In the genomic region with DNA sequence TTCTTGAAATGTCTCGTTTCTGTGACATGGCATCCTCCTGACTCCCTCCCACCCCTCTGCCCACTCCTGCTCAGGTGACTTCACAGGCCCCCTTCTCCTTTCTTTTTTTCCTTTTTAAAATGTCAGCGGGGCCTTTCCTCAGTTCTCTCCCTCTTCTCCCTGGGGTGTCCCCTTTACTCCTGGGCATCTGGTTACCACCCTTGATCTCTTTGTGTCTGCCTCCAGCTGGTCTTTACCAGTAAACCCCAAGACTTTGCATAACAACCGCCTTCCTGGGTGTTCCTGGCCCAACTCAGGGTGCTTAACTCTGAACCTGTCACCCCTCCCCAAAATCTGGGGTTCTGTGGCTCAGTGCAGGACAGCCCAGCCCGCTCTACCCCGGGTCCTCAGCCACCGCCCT, we compare ENCODE assay signal across 30 mouse cellular contexts. TPM values are rescaled to one million over a fixed set of nuclear protein-coding genes. Genes with fewer than 3 reads are reported as not detected.
DNase-seq lines count a peak whose midpoint lies in the region; ATAC-seq lines count a peak whose summit lies in the region.
"Had no signal": no experiment of that assay in that cellular context is flagged by ENCODE, and none has a peak within 500 bp of the region (broad histone marks: within the 10 kb centered on the region; RNA-seq: fewer than 3 reads in every experiment).

No protein-coding gene starts in this region.

- H3K4me2 ChIP-seq in hindbrain, embryonic 15.5 days, result no peak overlapping the region
- H3K4me2 ChIP-seq in hindbrain, embryonic 13.5 days, result no peak overlapping the region
- H3K4me2 ChIP-seq in midbrain, embryonic 11.5 days, result no peak overlapping the region
- H3K4me2 ChIP-seq in midbrain, embryonic 15.5 days, result no peak overlapping the region
- H3K4me2 ChIP-seq: embryonic facial prominence, embryonic 15.5 days; forebrain, embryonic 13.5 days; heart, embryonic 15.5 days; hindbrain, embryonic 14.5 days; limb, embryonic 13.5 days; liver, embryonic 11.5 days; lung, embryonic 15.5 days; midbrain, embryonic 12.5 days had no signal

- no peak overlapping the region for H3K9ac ChIP-seq in hindbrain, embryonic 15.5 days
- no peak overlapping the region for H3K9ac ChIP-seq in hindbrain, embryonic 13.5 days
- H3K9ac ChIP-seq in midbrain, embryonic 11.5 days (ENCODE audit: low read length), result no peak overlapping the region
- H3K9ac ChIP-seq in midbrain, embryonic 15.5 days, result no peak overlapping the region
- H3K9ac ChIP-seq: embryonic facial prominence, embryonic 15.5 days; forebrain, embryonic 13.5 days; heart, embryonic 15.5 days; hindbrain, embryonic 14.5 days; limb, embryonic 13.5 days; lung, embryonic 15.5 days; midbrain, embryonic 12.5 days had no signal

- H3K4me3 ChIP-seq in hindbrain, embryonic 15.5 days, result no peak overlapping the region
- no peak overlapping the region for H3K4me3 ChIP-seq in hindbrain, embryonic 13.5 days
- no peak overlapping the region for H3K4me3 ChIP-seq in midbrain, embryonic 11.5 days (ENCODE audit: low read depth, low read length)
- H3K4me3 ChIP-seq in midbrain, embryonic 15.5 days, result no peak overlapping the region
- H3K4me3 ChIP-seq: embryonic facial prominence, embryonic 10.5 days; embryonic facial prominence, embryonic 15.5 days; forebrain, embryonic 13.5 days; heart, embryonic 10.5 days; heart, embryonic 15.5 days; limb, embryonic 13.5 days; lung, embryonic 15.5 days; midbrain, embryonic 12.5 days had no signal

- DNase-seq in midbrain, embryonic 11.5 days (ENCODE audit: low spot score, missing footprints), result peak; percentile 77
- DNase-seq in R1 (ENCODE audit: low read depth, low spot score), result peak; percentile 60
- DNase-seq in gastrocnemius, postnatal 25 days, result no peak
- no peak for DNase-seq in ovary, postnatal 14 days (ENCODE audit: low spot score)
- DNase-seq: adrenal gland, postnatal 14 days; cerebellum, postnatal 25 days; gastrocnemius, postnatal 14 days; heart, adult 11 months; kidney, adult 8-10 months; kidney, postnatal 4 days; right cerebral cortex, postnatal 4 days; thymus, postnatal 36 days had no signal

- 0 out of 2 replicates have a peak, but pooled peaks have one; percentile 17 for ATAC-seq in hindbrain, embryonic 15.5 days (ENCODE audit: low FRiP score, low read depth)
- no peak for ATAC-seq in hindbrain, embryonic 13.5 days (ENCODE audit: low FRiP score)
- no peak for ATAC-seq in midbrain, embryonic 11.5 days (ENCODE audit: low FRiP score)
- ATAC-seq in midbrain, embryonic 15.5 days (replicated peaks), result no peak
- ATAC-seq: forebrain, embryonic 13.5 days; intestine, embryonic 16.5 days had no signal

- WGBS in hindbrain, embryonic 15.5 days, result 34% methylated on average over 6 of the region's 6 CpGs
- 27% methylated on average over 6 of the region's 6 CpGs for WGBS in hindbrain, embryonic 13.5 days
- WGBS in midbrain, embryonic 11.5 days, result 24% methylated on average over 6 of the region's 6 CpGs
- WGBS in midbrain, embryonic 15.5 days, result 33% methylated on average over 6 of the region's 6 CpGs

- peaks cover 11% of the 10 kb centered on the region for H3K36me3 ChIP-seq in hindbrain, embryonic 15.5 days
- H3K36me3 ChIP-seq in hindbrain, embryonic 13.5 days, result peaks cover 20% of the 10 kb centered on the region
- no peaks in the 10 kb centered on the region for H3K36me3 ChIP-seq in midbrain, embryonic 11.5 days (ENCODE audit: control insufficient read depth, insufficient read depth, low read length)
- H3K36me3 ChIP-seq in midbrain, embryonic 15.5 days (replicated peaks), result peaks cover 2% of the 10 kb centered on the region; the same call in 1 of the 2 replicates
- H3K36me3 ChIP-seq: embryonic facial prominence, embryonic 10.5 days; embryonic facial prominence, embryonic 15.5 days; G1E; heart, embryonic 10.5 days; heart, embryonic 15.5 days; limb, embryonic 13.5 days; lung, embryonic 15.5 days had no signal

- no peak overlapping the region for H3K27ac ChIP-seq in hindbrain, embryonic 15.5 days (replicated peaks)
- H3K27ac ChIP-seq in hindbrain, embryonic 13.5 days, result no peak overlapping the region
- H3K27ac ChIP-seq in midbrain, embryonic 11.5 days (ENCODE audit: low read depth, low read length), result no peak overlapping the region
- no peak overlapping the region for H3K27ac ChIP-seq in midbrain, embryonic 15.5 days
- H3K27ac ChIP-seq: embryonic facial prominence, embryonic 10.5 days; embryonic facial prominence, embryonic 15.5 days; forebrain, embryonic 13.5 days; heart, embryonic 10.5 days; heart, embryonic 15.5 days; hindbrain, embryonic 14.5 days; kidney, postnatal 0 days; limb, embryonic 13.5 days; lung, embryonic 15.5 days; midbrain, embryonic 12.5 days; stomach, postnatal 0 days had no signal

- H3K27me3 ChIP-seq in hindbrain, embryonic 15.5 days, result no peaks in the 10 kb centered on the region
- H3K27me3 ChIP-seq in hindbrain, embryonic 13.5 days, result 0 out of 2 replicates have a peak, but pooled peaks cover 3% of the 10 kb centered on the region
- H3K27me3 ChIP-seq in midbrain, embryonic 11.5 days (ENCODE audit: control insufficient read depth, insufficient read depth, low read length), result no peaks in the 10 kb centered on the region
- no peaks in the 10 kb centered on the region for H3K27me3 ChIP-seq in midbrain, embryonic 15.5 days (replicated peaks)
- H3K27me3 ChIP-seq: forebrain, embryonic 13.5 days; lung, embryonic 15.5 days; midbrain, embryonic 12.5 days had no signal

- no peaks in the 10 kb centered on the region for H3K9me3 ChIP-seq in hindbrain, embryonic 15.5 days
- H3K9me3 ChIP-seq in hindbrain, embryonic 13.5 days, result no peaks in the 10 kb centered on the region
- H3K9me3 ChIP-seq in midbrain, embryonic 11.5 days (ENCODE audit: control insufficient read depth, low read length), result no peaks in the 10 kb centered on the region
- no peaks in the 10 kb centered on the region for H3K9me3 ChIP-seq in midbrain, embryonic 15.5 days
- H3K9me3 ChIP-seq: embryonic facial prominence, embryonic 10.5 days; embryonic facial prominence, embryonic 15.5 days; forebrain, embryonic 13.5 days; heart, embryonic 10.5 days; heart, embryonic 15.5 days; limb, embryonic 13.5 days; lung, embryonic 15.5 days; midbrain, embryonic 12.5 days had no signal

- peaks cover 14% of the 10 kb centered on the region for H3K4me1 ChIP-seq in hindbrain, embryonic 15.5 days (replicated peaks)
- peaks cover 14% of the 10 kb centered on the region for H3K4me1 ChIP-seq in hindbrain, embryonic 13.5 days (replicated peaks)
- peaks cover 6% of the 10 kb centered on the region for H3K4me1 ChIP-seq in midbrain, embryonic 11.5 days (ENCODE audit: control insufficient read depth, insufficient read depth, low read length)
- peaks cover 9% of the 10 kb centered on the region for H3K4me1 ChIP-seq in midbrain, embryonic 15.5 days

RNA-seq across cellular contexts. Expression of a gene that starts 29.6 kb away (rescaled TPM):
- 24.9 and 32.0 TPM in 2 replicates for polyA plus RNA-seq in hindbrain, embryonic 15.5 days (2015; fragmentation: Nextera tagmentation; extraction: Ambion mirVana)
- 13.1 and 13.4 TPM in 2 replicates for polyA plus RNA-seq in hindbrain, embryonic 13.5 days (2015; fragmentation: Nextera tagmentation; extraction: Ambion mirVana)
- 4.0 and 4.4 TPM in 2 replicates for polyA plus RNA-seq in midbrain, embryonic 11.5 days (2014; fragmentation: Nextera tagmentation; extraction: Ambion mirVana)
- 23.0 and 24.7 TPM in 2 replicates for polyA plus RNA-seq in midbrain, embryonic 15.5 days (2015; fragmentation: Nextera tagmentation; extraction: Ambion mirVana)
- total RNA-seq in gastrocnemius, postnatal 25 days (2021), result under 1 TPM in 1 of 2 experiments, not detected in 1; 0.08 TPM
- total RNA-seq: megakaryocyte progenitor cell, adult 5-6 weeks had no signal
- polyA plus RNA-seq: G1E had no signal

RNA-seq across cellular contexts. Expression of a gene that starts 45.0 kb away (rescaled TPM):
- 53.7 and 56.6 TPM in 2 replicates for polyA plus RNA-seq in hindbrain, embryonic 15.5 days (2015; fragmentation: Nextera tagmentation; extraction: Ambion mirVana)
- polyA plus RNA-seq in hindbrain, embryonic 13.5 days (2015; fragmentation: Nextera tagmentation; extraction: Ambion mirVana), result 55.6 and 56.1 TPM in 2 replicates
- 54.5 and 60.0 TPM in 2 replicates for polyA plus RNA-seq in midbrain, embryonic 11.5 days (2014; fragmentation: Nextera tagmentation; extraction: Ambion mirVana)
- polyA plus RNA-seq in midbrain, embryonic 15.5 days (2015; fragmentation: Nextera tagmentation; extraction: Ambion mirVana), result 43.5 and 49.1 TPM in 2 replicates
- total RNA-seq in gastrocnemius, postnatal 25 days (2021), result 10 to 100 TPM; 32.7 to 33.4 TPM

Comparison
In these comparisons a context has a peak if more than half of its experiments do, and no peak if none do; other contexts are left out.
1. DNase-seq: peak in midbrain, embryonic 11.5 days (single experiment) and R1 (single experiment); none in gastrocnemius, postnatal 25 days (single experiment) and ovary, postnatal 14 days (single experiment).